Mouse (Mus musculus) kidney, postnatal 4 days (tissue): Measurements from ENCODE around the gene Galr3.
"Not testable (repeated sequence)": the region's sequence is repeated elsewhere in the genome, so short reads cannot be mapped to it uniquely, and the experiment has no call there.

ENCODE experiments used
- DNase-seq, 2 experiments: peaks; one replicate each; pipeline ENCODE4 v3.0.0; 2021; ENCODE audit warnings: mixed read lengths in 2 of 2

Gene Galr3

GRCm38 (mm10) chr15:79027291-79028205 lies 14.1 kb upstream of the Galr3 start:
- peak; percentile 66 to 77 for DNase-seq

DNA sequence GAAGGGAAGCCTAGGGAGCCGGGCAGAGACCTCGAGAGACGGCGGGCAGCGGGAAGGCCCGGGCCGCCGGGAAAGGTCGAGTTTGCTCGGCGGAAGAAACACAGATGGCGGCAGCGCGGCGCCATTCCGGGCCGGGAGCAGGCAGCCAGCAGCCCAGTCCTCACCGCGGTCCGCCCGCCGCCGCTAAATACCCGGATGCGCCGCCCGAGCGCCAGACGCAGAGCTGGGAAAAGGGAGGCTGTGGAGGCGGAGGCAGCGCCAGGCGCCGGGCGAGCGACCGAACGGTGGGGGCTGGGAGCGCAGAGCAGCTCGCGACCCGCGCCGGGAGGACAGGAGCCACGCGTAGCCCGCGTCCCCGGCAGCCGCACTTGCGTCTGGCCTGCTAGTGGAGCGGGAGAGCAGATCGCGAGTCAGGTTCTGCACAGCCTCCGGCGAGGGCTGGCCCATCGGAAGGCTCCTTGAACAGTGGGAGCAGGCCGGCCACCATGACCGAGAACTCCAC lies 13.4 kb upstream of the Galr3 start, which contains the start of gene H1f0:
Gene H1f0, plus strand, starts transcription at position 214 of the 502 bp plus-strand sequence.
- DNase-seq: peak; percentile 98

DNA sequence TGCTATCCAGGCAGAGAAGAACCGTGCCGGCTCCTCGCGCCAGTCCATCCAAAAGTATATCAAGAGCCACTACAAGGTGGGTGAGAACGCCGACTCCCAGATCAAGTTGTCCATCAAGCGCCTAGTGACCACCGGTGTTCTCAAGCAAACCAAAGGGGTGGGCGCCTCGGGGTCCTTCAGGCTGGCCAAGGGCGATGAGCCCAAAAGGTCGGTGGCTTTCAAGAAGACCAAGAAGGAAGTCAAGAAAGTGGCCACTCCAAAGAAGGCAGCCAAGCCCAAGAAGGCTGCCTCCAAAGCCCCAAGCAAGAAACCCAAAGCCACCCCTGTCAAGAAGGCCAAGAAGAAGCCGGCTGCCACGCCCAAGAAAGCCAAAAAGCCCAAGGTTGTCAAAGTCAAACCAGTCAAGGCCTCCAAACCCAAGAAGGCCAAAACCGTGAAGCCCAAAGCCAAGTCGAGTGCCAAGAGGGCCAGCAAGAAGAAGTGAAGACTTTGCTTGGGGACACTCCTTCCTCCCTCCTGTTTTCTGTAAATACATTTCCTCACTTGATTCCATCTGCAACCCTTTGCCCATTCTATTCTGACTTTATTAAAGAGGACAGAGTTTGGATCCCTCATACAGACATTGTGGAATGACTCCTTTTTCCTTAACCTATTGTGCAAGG lies 12.7 kb upstream of the Galr3 start:
- no peak for DNase-seq

DNA sequence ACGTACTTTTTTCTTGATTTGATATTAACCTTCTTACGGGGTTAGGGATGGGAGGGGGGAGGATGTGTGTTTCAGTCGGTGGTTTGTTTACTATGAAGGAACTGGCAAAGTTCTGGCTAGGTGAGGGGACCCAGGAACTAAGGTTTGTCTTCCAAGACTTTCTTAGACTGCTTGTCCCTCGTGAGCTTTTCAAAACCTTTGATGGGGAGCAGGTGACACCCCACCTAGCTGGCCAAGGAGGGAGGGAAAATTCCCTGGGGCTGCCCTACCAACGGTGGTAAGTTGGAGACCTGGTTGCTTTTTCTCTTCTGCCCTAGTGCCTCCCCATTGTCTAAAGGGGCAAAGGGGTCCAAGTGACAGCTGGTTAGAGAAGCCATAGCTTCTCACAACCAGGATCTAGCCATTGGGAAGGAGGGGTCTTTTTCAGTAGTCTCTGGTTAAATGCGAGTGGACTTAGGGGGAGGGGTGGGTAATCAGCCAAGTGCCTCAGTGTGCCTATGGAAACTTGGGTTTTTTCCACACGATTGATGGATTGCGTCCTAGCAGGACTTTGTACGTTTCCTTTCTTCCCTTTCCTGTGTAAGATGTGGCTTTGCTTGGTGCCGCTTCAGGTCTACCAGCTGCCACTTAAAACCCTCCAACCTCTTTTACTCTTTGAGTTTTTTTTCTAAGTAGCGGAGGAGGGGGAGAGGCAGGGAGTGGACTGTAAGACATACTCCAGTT lies 12.0 kb upstream of the Galr3 start:
- DNase-seq: no peak

DNA sequence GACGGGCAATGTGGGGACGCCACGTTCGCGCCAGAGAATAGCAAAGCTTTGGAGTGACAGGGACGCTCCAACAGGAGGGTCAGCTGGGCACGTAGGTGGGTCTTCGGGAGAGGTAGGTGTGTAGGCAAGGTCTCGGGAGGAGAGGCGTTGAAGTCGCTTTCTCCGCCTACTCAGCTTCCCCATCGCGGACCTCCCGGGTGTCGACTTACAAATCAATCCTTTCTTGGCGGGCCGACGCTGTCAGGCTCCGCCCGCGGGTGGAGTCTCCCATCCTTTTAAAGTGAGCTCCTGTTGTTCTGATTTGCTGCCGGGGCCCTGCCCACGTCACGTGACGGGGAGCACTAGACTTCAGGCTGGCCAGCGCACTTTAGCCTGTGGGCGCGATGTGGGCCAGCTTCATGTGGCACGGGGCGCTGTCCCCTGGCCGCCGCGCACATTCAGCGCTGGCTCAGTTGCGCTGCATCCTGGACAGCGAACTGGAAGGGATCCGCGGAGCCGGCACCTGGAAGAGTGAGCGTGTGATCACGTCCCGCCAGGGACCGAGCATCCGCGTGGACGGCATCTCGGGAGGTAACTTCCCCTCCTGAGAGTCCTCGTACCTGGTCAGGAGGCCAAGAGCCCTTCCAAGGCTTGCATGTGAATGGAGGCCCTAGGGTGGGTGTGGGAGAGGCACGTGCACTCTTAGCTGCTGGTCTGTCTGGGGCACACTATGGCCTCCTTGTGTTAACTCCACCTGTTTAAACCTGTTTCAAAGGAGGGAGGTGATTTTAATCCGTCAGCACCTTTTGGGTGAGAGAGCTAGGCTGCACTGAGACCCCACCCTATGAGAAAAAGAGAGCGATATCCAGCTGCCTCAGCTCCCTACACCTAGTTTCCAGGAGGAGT lies 10.9 kb upstream of the Galr3 start:
- DNase-seq: peak; percentile 90 to 94

DNA sequence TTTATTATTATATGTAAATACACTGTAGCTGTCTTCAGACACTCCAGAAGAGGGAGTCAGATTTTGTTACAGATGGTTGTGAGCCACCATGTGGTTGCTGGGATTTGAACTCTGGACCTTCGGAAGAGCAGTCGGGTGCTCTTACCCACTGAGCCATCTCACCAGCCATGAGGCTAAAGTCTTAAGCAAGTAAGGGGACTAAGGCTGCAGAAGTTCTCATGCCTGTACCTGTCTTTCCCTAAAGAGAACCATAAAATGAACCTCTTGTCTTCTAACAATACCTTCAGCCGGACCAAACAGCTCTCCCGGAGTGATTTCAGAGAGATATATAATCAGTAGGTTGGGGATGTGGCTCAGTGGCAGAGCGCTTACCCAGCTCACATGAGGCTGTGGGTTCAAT lies 9.8 kb upstream of the Galr3 start:
- not testable (repeated sequence) for DNase-seq

DNA sequence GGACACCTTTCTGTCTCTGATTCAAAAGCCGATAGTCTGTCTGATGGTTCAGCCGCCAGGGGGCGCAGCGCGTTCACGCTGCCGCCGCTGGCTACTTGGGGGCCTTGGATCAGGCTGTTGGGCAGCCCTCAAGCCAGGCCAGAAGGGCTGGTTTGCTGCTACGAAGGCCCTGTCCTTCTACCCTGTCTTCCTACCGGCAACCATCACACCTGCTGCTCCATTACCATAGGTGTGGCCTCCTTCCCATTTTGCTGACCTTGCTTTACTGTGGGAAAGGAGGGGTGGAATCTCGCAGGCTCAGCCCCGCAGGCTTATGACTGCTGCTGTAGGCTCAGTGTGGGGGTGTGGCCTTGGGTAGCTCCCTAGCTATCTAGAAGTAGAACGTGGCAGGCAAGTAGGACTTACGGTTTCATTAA lies 3.8 kb upstream of the Galr3 start:
- DNase-seq: peak; percentile 88 to 90

DNA sequence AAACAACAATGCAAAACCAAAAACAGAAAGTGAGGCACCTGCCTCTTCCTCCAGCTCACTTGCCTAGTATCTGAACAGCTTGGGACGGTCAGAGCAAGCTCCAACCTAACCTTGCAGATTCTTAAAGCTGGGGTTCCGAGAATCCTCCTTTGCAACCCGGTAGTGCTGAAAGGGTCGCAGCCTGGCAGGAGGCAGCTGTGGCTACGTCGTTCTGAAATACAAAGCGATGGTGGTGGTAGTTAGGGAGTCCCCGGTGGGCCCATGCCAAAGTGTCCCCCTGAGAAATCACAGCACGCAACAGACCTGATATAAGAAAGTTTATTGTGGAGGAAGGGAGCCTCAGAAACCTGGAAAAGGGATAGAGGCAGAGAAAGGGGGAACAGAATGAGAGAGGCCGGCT lies 3.4 kb upstream of the Galr3 start:
- no peak for DNase-seq

- peak; percentile 88 to 93 for DNase-seq
Measured at GRCm38 (mm10) chr15:79038853-79039252, 2.8 kb upstream of the Galr3 start.

- DNase-seq: peak; percentile 63 to 73
Measured at GRCm38 (mm10) chr15:79040501-79041416, 926 bp upstream of the Galr3 start.

DNA sequence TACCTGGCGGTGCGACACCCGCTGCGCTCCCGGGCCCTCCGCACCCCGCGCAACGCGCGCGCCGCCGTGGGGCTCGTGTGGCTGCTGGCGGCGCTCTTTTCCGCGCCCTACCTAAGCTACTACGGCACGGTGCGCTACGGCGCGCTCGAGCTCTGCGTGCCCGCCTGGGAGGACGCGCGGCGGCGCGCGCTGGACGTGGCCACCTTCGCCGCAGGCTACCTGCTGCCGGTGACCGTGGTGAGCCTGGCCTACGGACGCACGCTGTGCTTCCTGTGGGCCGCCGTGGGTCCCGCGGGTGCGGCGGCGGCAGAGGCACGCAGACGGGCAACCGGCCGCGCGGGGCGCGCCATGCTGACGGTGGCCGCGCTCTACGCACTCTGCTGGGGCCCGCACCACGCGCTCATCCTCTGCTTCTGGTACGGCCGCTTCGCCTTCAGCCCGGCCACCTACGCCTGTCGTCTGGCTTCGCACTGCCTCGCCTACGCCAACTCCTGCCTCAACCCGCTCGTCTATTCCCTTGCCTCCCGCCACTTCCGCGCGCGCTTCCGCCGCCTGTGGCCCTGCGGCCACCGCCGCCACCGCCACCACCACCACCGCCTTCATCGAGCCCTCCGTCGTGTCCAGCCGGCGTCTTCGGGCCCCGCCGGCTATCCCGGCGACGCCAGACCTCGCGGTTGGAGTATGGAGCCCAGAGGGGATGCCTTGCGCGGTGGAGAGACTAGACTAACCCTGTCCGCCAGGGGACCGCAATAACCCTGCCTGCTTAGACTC lies 1.2 kb downstream of the Galr3 start:
- DNase-seq: peak; percentile 37 to 65

GRCm38 (mm10) chr15:79044837-79045236 lies 3.2 kb downstream of the Galr3 start:
- no peak for DNase-seq

DNA sequence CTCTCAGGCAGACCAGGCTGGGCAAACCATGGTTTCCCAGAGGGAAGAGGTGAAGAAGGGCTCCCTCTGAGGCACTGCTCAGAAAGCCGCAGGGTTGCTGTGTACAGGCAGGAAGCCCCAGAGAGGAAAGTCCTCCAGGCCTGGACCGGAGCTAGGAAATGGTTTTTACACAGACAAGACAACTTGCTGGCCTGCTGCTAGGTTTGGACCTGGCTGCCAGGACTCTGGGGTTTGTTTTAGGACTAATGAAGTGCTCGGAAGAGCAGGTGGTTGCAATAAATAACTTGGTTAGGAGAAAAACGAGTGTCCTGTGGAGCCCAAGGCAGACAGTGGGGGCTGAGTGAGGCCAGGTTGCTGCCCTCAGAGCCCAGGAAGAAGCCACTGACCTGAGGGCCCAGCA lies 6.5 kb downstream of the Galr3 start:
- no peak for DNase-seq

DNA sequence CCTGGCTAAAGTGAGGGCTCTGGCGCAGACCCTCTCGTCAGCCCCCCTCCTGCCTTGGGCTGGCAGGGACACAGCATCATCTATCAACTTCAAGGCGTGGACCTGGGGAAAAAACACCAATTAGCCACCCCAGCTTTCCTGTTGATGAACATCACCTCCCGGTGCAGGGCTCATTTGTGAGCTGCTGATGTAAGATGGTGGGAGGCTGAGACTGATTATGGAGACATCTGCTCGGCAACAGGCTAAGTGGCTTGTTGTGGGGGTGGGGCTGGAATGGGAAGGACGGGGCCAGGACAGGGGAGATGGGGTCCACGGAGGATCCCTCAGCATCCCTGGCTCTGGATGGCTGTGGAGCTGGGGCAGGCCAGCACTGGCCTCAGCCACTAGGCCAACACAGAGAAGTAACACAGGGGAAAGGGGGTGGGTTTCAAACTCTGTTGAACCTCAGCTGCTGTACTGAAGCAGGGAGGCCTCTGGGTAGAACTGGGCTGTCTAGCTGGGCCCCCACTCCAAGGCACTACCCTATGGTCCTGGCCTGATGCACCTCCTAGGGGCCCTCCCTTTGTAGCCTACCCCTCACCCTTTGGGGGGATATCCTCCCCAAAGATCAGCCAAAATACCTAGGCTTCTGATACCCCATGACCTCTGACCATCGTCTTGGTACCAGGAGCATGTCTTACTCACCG lies 8.6 kb downstream of the Galr3 start:
- no peak for DNase-seq

DNA sequence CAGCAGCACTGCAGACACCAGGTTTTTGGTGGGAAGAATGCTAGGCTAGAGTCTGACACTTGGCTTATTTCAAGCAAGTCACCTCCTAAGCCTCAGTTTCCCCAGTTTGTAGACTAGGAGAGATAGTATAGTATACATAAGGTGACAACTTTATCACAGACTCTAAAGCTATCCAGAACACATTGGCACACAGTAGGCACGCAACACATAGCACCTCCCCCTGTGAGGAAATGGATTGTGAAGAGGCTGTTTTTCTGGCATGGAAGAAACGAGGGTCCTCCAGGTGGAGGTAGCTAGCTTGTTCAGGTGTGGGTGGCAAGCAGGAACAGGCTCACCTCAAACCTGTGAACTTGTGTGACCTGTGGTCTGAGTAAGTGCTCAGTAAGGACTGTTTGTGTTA lies 9.3 kb downstream of the Galr3 start:
- no peak for DNase-seq

GRCm38 (mm10) chr15:79051461-79052360 lies 10.0 kb downstream of the Galr3 start:
- peak; percentile 56 to 76 for DNase-seq

- no peak for DNase-seq
Measured at GRCm38 (mm10) chr15:79052366-79052765, 10.7 kb downstream of the Galr3 start.

DNA sequence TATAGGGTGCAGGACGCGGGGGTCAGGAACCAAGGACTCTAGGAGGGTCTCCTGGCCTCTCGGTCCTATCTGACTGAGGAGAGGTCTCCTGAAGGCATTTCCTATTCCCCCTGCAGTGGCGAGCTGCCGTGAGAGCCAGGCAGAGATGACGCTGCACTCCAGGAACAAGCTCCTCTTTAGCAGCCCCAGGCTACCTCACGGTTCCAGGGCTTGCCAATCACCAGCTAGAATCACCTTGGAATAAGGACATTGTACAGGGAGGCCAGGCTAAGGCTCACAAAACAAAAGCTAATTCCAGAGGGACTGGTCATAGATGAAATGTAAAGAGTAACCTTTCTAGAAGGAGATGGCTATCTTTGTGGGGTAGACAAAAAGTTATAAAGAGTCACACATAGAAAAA lies 14.9 kb downstream of the Galr3 start:
- DNase-seq: no peak
